Mouse (Mus musculus): ENCODE results near the gene Olfr148. TPM values are rescaled to one million over a fixed set of nuclear protein-coding genes. Genes with fewer than 3 reads are reported as not detected.

The Olfr148 gene
- polyA plus RNA-seq (2014; fragmentation: Nextera tagmentation; extraction: Ambion mirVana) = not detected in 2 replicates

- Histone ChIP-seq H3K9me3 (ENCODE audit: control insufficient read depth, low read length) (no peaks in the 10 kb centered on the region), H3K9ac (ENCODE audit: low read length) (no peak within 1 kb of the TSS), H3K27me3 (ENCODE audit: control insufficient read depth, insufficient read depth, low read length) (no peaks in the 10 kb centered on the region), H3K27ac (replicated peaks in 1 of 2; ENCODE audit: control insufficient read depth in 1 of 2, insufficient read depth in 1 of 2, low read depth in 2 of 2, low read length in 2 of 2) (no peak within 1 kb of the TSS), H3K4me1 (ENCODE audit: control insufficient read depth in 2 of 2, insufficient read depth in 2 of 2, low read length in 2 of 2) (no peaks in the 10 kb centered on the region), H3K4me2 (ENCODE audit: low read length) (no peak within 1 kb of the TSS), H3K4me3 (ENCODE audit: control insufficient read depth in 1 of 2, insufficient read depth in 1 of 2, low read depth in 1 of 2, low read length in 2 of 2) (no peak within 1 kb of the TSS), H3K36me3 (ENCODE audit: control insufficient read depth, insufficient read depth, low read length) (no peaks in the 10 kb centered on the region)
- WGBS = 61% methylated on average over 3 of the region's 3 CpGs
- no peak for ATAC-seq (ENCODE audit: insufficient number of reproducible peaks, insufficient read depth, low FRiP score, low read depth)
These were observed at the start of gene Olfr148 for GRCm38 (mm10) chr9:39610355-39610754. Olfr148 (plus strand) TSS chr9:39610655.

DNA sequence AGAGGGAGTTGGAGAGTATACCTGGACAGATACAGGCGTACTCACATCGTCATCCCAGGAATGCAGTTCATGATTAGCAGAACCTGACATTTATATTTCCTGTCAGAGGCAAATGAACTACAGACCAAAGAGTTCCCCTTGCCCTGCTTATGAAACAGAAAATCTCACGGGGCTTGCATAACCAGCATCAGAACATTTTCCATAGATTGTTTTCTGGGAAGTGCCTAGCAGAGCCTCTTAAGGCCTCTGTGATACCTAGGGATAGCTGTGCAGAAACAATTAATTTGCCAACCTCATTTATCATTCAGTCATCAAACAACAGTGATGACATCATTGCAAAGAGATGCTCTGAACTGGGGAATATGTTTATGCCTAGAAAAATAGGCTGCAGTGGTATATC, 35.0 kb upstream of the Olfr148 start, which contains the start of gene Olfr959:
Gene Olfr959 (minus strand): TSS at position 101 of the 400 bp plus-strand sequence.
- no peak within 1 kb of the TSS for H3K9ac ChIP-seq (ENCODE audit: low read length)
- no peak within 1 kb of the TSS; a peak in 1 of 4 replicates for H3K27ac ChIP-seq (replicated peaks in 1 of 2; ENCODE audit: control insufficient read depth in 1 of 2, insufficient read depth in 1 of 2, low read depth in 2 of 2, low read length in 2 of 2)
- H3K36me3 ChIP-seq (ENCODE audit: control insufficient read depth, insufficient read depth, low read length) = no peaks in the 10 kb centered on the region
- no peaks in the 10 kb centered on the region for H3K27me3 ChIP-seq (ENCODE audit: control insufficient read depth, insufficient read depth, low read length)
- H3K4me2 ChIP-seq (ENCODE audit: low read length) = no peak within 1 kb of the TSS
- H3K9me3 ChIP-seq (ENCODE audit: control insufficient read depth, low read length) = no peaks in the 10 kb centered on the region
- 52% methylated on average over 3 of the region's 3 CpGs for WGBS
- 0 out of 4 replicates have a peak, but pooled peaks cover 0 to 3% of the 10 kb centered on the region in 2 experiments for H3K4me1 ChIP-seq (ENCODE audit: control insufficient read depth in 2 of 2, insufficient read depth in 2 of 2, low read length in 2 of 2)
- ATAC-seq (ENCODE audit: insufficient number of reproducible peaks, insufficient read depth, low FRiP score, low read depth) = no peak
- no peak within 1 kb of the TSS for H3K4me3 ChIP-seq (ENCODE audit: control insufficient read depth in 1 of 2, insufficient read depth in 1 of 2, low read depth in 1 of 2, low read length in 2 of 2)

- no peaks in the 10 kb centered on the region for H3K27me3 ChIP-seq (ENCODE audit: control insufficient read depth, insufficient read depth, low read length)
- WGBS = 38% methylated on average over 5 of the region's 5 CpGs
These were observed 33.4 kb upstream of the Olfr148 start for GRCm38 (mm10) chr9:39577050-39577449.

GRCm38 (mm10) chr9:39602536-39603332, 7.7 kb upstream of the Olfr148 start:
- H3K27me3 ChIP-seq (ENCODE audit: control insufficient read depth, insufficient read depth, low read length) = no peaks in the 10 kb centered on the region
- ATAC-seq (ENCODE audit: insufficient number of reproducible peaks, insufficient read depth, low FRiP score, low read depth) = no peak
- H3K9ac ChIP-seq (ENCODE audit: low read length) = peak overlapping the region; percentile 65
- no peaks in the 10 kb centered on the region for H3K9me3 ChIP-seq (ENCODE audit: control insufficient read depth, low read length)
- peak overlapping the region; percentile 84 for H3K4me2 ChIP-seq (ENCODE audit: low read length)
- H3K36me3 ChIP-seq (ENCODE audit: control insufficient read depth, insufficient read depth, low read length) = no peaks in the 10 kb centered on the region
- 1% methylated on average over 19 of the region's 19 CpGs for WGBS
- H3K4me1 ChIP-seq (ENCODE audit: control insufficient read depth in 2 of 2, insufficient read depth in 2 of 2, low read length in 2 of 2) = no peaks in the 10 kb centered on the region
- no peak overlapping the region for H3K27ac ChIP-seq (replicated peaks in 1 of 2; ENCODE audit: control insufficient read depth in 1 of 2, insufficient read depth in 1 of 2, low read depth in 2 of 2, low read length in 2 of 2)
- peak overlapping the region; percentile 43 to 52 for H3K4me3 ChIP-seq (ENCODE audit: control insufficient read depth in 1 of 2, insufficient read depth in 1 of 2, low read depth in 1 of 2, low read length in 2 of 2)

More at GRCm38 (mm10) chr9:39577050-39577449, 33.4 kb upstream of the Olfr148 start:
- Histone ChIP-seq H3K4me1 (ENCODE audit: control insufficient read depth in 2 of 2, insufficient read depth in 2 of 2, low read length in 2 of 2) (0 out of 4 replicates have a peak, but pooled peaks cover 0 to 3% of the 10 kb centered on the region in 2 experiments), H3K4me2 (ENCODE audit: low read length) (no peak overlapping the region), H3K36me3 (ENCODE audit: control insufficient read depth, insufficient read depth, low read length) (no peaks in the 10 kb centered on the region), H3K9me3 (ENCODE audit: control insufficient read depth, low read length) (no peaks in the 10 kb centered on the region), H3K27ac (replicated peaks in 1 of 2; ENCODE audit: control insufficient read depth in 1 of 2, insufficient read depth in 1 of 2, low read depth in 2 of 2, low read length in 2 of 2) (no peak overlapping the region), H3K9ac (ENCODE audit: low read length) (no peak overlapping the region), H3K4me3 (ENCODE audit: control insufficient read depth in 1 of 2, insufficient read depth in 1 of 2, low read depth in 1 of 2, low read length in 2 of 2) (no peak overlapping the region)
- no peak for ATAC-seq (ENCODE audit: insufficient number of reproducible peaks, insufficient read depth, low FRiP score, low read depth)

DNA sequence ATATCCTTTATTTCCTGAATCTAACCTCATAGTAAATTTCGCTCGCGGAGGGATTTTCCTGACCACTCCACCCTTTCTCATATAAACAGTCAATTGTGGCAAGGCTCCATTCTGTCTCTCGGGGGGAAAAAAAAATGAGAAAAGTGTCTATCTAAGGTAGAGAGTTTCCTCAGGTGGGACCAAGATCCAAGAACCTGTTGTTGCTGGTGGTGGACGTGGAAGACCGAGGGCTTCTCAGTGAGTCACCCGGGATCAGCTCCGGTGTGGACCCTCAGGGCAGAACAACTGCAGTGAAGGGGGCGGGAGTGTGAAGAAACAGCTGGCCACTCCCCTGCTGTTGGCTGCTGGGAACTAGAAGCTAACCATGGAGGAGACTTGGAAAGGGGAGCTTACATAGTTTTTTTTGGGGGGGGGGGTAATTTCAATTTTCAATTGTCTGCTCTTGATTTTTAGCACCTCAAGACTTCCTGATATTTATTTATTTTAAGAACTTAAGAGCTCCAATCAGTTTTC, 7.1 kb upstream of the Olfr148 start:
- H3K27ac ChIP-seq (replicated peaks in 1 of 2; ENCODE audit: control insufficient read depth in 1 of 2, insufficient read depth in 1 of 2, low read depth in 2 of 2, low read length in 2 of 2) = no peak overlapping the region
- ATAC-seq (ENCODE audit: insufficient number of reproducible peaks, insufficient read depth, low FRiP score, low read depth) = peak; percentile 43; the same call in 1 of the 2 replicates

GRCm38 (mm10) chr9:39603999-39604453, 6.4 kb upstream of the Olfr148 start, which contains the start of gene AW551984:
AW551984 (minus strand) TSS chr9:39604403.
- no peak within 1 kb of the TSS for H3K27ac ChIP-seq (replicated peaks in 1 of 2; ENCODE audit: control insufficient read depth in 1 of 2, insufficient read depth in 1 of 2, low read depth in 2 of 2, low read length in 2 of 2)
- peak within 1 kb of the TSS; percentile 65 for H3K9ac ChIP-seq (ENCODE audit: low read length)
- under 1% methylated on average over 8 of the region's 8 CpGs for WGBS
- no peaks in the 10 kb centered on the region for H3K36me3 ChIP-seq (ENCODE audit: control insufficient read depth, insufficient read depth, low read length)
- peak within 1 kb of the TSS; percentile 84 for H3K4me2 ChIP-seq (ENCODE audit: low read length)
- H3K9me3 ChIP-seq (ENCODE audit: control insufficient read depth, low read length) = no peaks in the 10 kb centered on the region
- ATAC-seq (ENCODE audit: insufficient number of reproducible peaks, insufficient read depth, low FRiP score, low read depth) = no peak; the same call in 1 of the 2 replicates
- no peaks in the 10 kb centered on the region for H3K27me3 ChIP-seq (ENCODE audit: control insufficient read depth, insufficient read depth, low read length)
- peak within 1 kb of the TSS; percentile 43 to 52 for H3K4me3 ChIP-seq (ENCODE audit: control insufficient read depth in 1 of 2, insufficient read depth in 1 of 2, low read depth in 1 of 2, low read length in 2 of 2)
- H3K4me1 ChIP-seq (ENCODE audit: control insufficient read depth in 2 of 2, insufficient read depth in 2 of 2, low read length in 2 of 2) = no peaks in the 10 kb centered on the region

More for the DNA sequence above, 7.1 kb upstream of the Olfr148 start:
- Histone ChIP-seq H3K36me3 (ENCODE audit: control insufficient read depth, insufficient read depth, low read length) (no peaks in the 10 kb centered on the region), H3K9me3 (ENCODE audit: control insufficient read depth, low read length) (no peaks in the 10 kb centered on the region), H3K4me1 (ENCODE audit: control insufficient read depth in 2 of 2, insufficient read depth in 2 of 2, low read length in 2 of 2) (no peaks in the 10 kb centered on the region), H3K9ac (ENCODE audit: low read length) (peak overlapping the region; percentile 65), H3K27me3 (ENCODE audit: control insufficient read depth, insufficient read depth, low read length) (no peaks in the 10 kb centered on the region), H3K4me2 (ENCODE audit: low read length) (peak overlapping the region; percentile 84), H3K4me3 (ENCODE audit: control insufficient read depth in 1 of 2, insufficient read depth in 1 of 2, low read depth in 1 of 2, low read length in 2 of 2) (peak overlapping the region; percentile 43 to 52)
- 0% methylated on average over 9 of the region's 9 CpGs for WGBS

- H3K9me3 ChIP-seq (ENCODE audit: control insufficient read depth, low read length) = no peaks in the 10 kb centered on the region
- no peak for ATAC-seq (ENCODE audit: insufficient number of reproducible peaks, insufficient read depth, low FRiP score, low read depth)
- H3K4me1 ChIP-seq (ENCODE audit: control insufficient read depth in 2 of 2, insufficient read depth in 2 of 2, low read length in 2 of 2) = no peaks in the 10 kb centered on the region
- no peak overlapping the region for H3K27ac ChIP-seq (replicated peaks in 1 of 2; ENCODE audit: control insufficient read depth in 1 of 2, insufficient read depth in 1 of 2, low read depth in 2 of 2, low read length in 2 of 2)
- H3K36me3 ChIP-seq (ENCODE audit: control insufficient read depth, insufficient read depth, low read length) = no peaks in the 10 kb centered on the region
- no peak overlapping the region for H3K4me3 ChIP-seq (ENCODE audit: control insufficient read depth in 1 of 2, insufficient read depth in 1 of 2, low read depth in 1 of 2, low read length in 2 of 2)
- no peaks in the 10 kb centered on the region for H3K27me3 ChIP-seq (ENCODE audit: control insufficient read depth, insufficient read depth, low read length)
- H3K4me2 ChIP-seq (ENCODE audit: low read length) = no peak overlapping the region
- H3K9ac ChIP-seq (ENCODE audit: low read length) = no peak overlapping the region
These were observed 2.0 kb upstream of the Olfr148 start for GRCm38 (mm10) chr9:39608497-39608896.
